ENCODE assay signal across 8 mouse cellular contexts in the genomic region with DNA sequence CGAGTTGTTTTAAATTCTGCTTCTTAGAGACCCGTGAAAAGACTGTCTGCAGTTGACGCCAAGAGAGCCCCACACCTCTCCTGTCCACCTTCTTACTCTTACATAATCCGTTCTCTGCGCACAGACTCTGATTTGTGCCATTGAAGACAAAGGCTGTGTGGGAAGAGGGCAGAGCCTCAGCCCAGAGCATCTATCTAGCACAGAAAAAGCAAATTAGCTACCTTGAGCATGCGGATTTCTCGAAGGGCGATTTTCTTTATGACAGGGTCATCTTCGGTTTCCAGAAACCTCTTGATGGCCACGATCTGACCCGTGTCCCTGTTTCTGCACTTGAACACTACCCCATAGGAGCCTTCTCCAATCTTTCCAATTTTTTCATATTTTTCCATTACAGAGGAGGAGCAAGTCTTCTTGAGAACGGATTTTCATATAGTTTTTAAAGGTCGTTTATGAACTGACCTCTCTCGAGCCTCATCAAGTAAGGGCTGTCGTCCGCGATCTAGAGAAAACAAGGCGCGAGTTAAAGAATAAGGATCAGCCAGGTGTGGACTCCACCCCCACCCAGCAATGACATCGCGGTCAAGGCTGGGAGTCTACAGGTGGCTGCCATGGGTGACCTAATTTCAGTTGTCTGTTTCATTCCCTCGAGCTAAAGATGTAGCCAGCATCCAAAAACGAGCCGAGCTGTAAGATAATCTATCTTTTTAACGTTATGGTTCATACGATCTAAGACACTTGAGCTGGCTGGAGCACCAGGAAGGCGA. TPM values are rescaled to one million over a fixed set of nuclear protein-coding genes. Genes with fewer than 3 reads are reported as not detected.
DNase-seq lines count a peak whose midpoint lies in the region; ATAC-seq and TF ChIP-seq lines count a peak whose summit lies in the region.

No protein-coding gene starts in this region.

- TF ChIP-seq POLR2A in lung, adult 2 months (IDR thresholded peaks at IDR 0.05; ENCODE audit: borderline replicate concordance, extremely low read depth, low read depth, low read length) = no peak
- no peak for TF ChIP-seq POLR2A in thymus, adult 2 months (IDR thresholded peaks at IDR 0.05; ENCODE audit: control insufficient read depth, extremely low read depth, insufficient read depth, low read length, poor library complexity)

- no peaks in the 10 kb centered on the region for H3K36me3 ChIP-seq in hindbrain, embryonic 16.5 days (ENCODE audit: control insufficient read depth, insufficient read depth, low read length)
- H3K36me3 ChIP-seq in liver, embryonic 15.5 days (replicated peaks) = no peaks in the 10 kb centered on the region
- H3K36me3 ChIP-seq in thymus, adult 2 months (ENCODE audit: control insufficient read depth, insufficient read depth, low read length) = no peaks in the 10 kb centered on the region

- peak overlapping the region; percentile 73 for H3K4me2 ChIP-seq in hindbrain, embryonic 16.5 days (ENCODE audit: low read length)
- H3K4me2 ChIP-seq in liver, embryonic 15.5 days = peak overlapping the region; percentile 94

- no peaks in the 10 kb centered on the region for H3K27me3 ChIP-seq in hindbrain, embryonic 16.5 days (replicated peaks; ENCODE audit: control insufficient read depth, insufficient read depth, low read length)
- peaks cover 62% of the 10 kb centered on the region for H3K27me3 ChIP-seq in liver, embryonic 15.5 days
- H3K27me3 ChIP-seq in thymus, adult 2 months (ENCODE audit: control insufficient read depth, insufficient read depth, low read length) = no peaks in the 10 kb centered on the region

- peak overlapping the region; percentile 61 for H3K4me3 ChIP-seq in lung, adult 2 months (replicated peaks; ENCODE audit: extremely low read depth, low read depth, low read length)
- peak overlapping the region; percentile 51 for H3K4me3 ChIP-seq in hindbrain, embryonic 16.5 days (ENCODE audit: low read length)
- H3K4me3 ChIP-seq in liver, embryonic 15.5 days (replicated peaks) = peak overlapping the region; percentile 63
- H3K4me3 ChIP-seq in thymus, adult 2 months (ENCODE audit: control insufficient read depth, insufficient read depth, low read length) = peak overlapping the region; percentile 47

- peak overlapping the region; percentile 77 for H3K9ac ChIP-seq in hindbrain, embryonic 16.5 days (ENCODE audit: low read depth, low read length)
- H3K9ac ChIP-seq in liver, embryonic 15.5 days = peak overlapping the region; percentile 67

- WGBS in lung, adult 2 months = 47% methylated on average over 27 of the region's 27 CpGs
- WGBS in hindbrain, embryonic 16.5 days = 32% methylated on average over 27 of the region's 27 CpGs
- 34% methylated on average over 27 of the region's 27 CpGs for WGBS in liver, embryonic 15.5 days (ENCODE audit: insufficient replicate concordance)
- WGBS in thymus, adult 2 months = 45% methylated on average over 27 of the region's 27 CpGs

- no peaks in the 10 kb centered on the region for H3K9me3 ChIP-seq in hindbrain, embryonic 16.5 days (ENCODE audit: control insufficient read depth, low read length)
- H3K9me3 ChIP-seq in liver, embryonic 15.5 days (replicated peaks) = no peaks in the 10 kb centered on the region

- DNase-seq in lung, adult 2 months = no peak
- no peak for DNase-seq in lung, postnatal 10 days
- peak; percentile 48 to 63 for DNase-seq in cerebellum, postnatal 36 days
- peak; percentile 28 for DNase-seq in thymus, adult 2 months
- no peak for DNase-seq in embryo, embryonic 9.5 days (ENCODE audit: extremely low spot score)
- no peak for DNase-seq in urinary bladder, postnatal 25 days (ENCODE audit: low spot score)

- peak; percentile 16; the same call in 1 of the 2 replicates for ATAC-seq in hindbrain, embryonic 16.5 days
- ATAC-seq in liver, embryonic 15.5 days (ENCODE audit: insufficient read depth) = peak; percentile 58

- H3K4me1 ChIP-seq in lung, adult 2 months (ENCODE audit: control insufficient read depth, insufficient read depth, low read length) = peaks cover 7% of the 10 kb centered on the region
- peaks cover 9% of the 10 kb centered on the region; the same call in 1 of the 2 replicates for H3K4me1 ChIP-seq in hindbrain, embryonic 16.5 days (ENCODE audit: control insufficient read depth, insufficient read depth, low read depth, low read length)
- H3K4me1 ChIP-seq in liver, embryonic 15.5 days (replicated peaks) = peaks cover 59% of the 10 kb centered on the region
- peaks cover 29% of the 10 kb centered on the region for H3K4me1 ChIP-seq in thymus, adult 2 months (replicated peaks; ENCODE audit: control insufficient read depth, insufficient read depth, low read length)

- no peak for TF ChIP-seq CTCF in lung, adult 2 months (IDR thresholded peaks at IDR 0.05; ENCODE audit: insufficient read depth, low read length)
- no peak for TF ChIP-seq CTCF in thymus, adult 2 months (IDR thresholded peaks at IDR 0.05; ENCODE audit: borderline replicate concordance, control insufficient read depth, extremely low read depth, insufficient read depth, low read length, poor library complexity)

- H3K27ac ChIP-seq in hindbrain, embryonic 16.5 days (ENCODE audit: low read depth, low read length) = peak overlapping the region; percentile 70
- peak overlapping the region; percentile 68 for H3K27ac ChIP-seq in liver, embryonic 15.5 days (replicated peaks)
- no peak overlapping the region for H3K27ac ChIP-seq in thymus, adult 2 months (ENCODE audit: control insufficient read depth, insufficient read depth, low read length)

RNA-seq across cellular contexts. Expression of a gene that starts 1.1 kb away (rescaled TPM):
- 1.3 and 1.8 TPM in 2 replicates for polyA plus RNA-seq in lung, adult 2 months (2012; rRNA removed)
- 13.2 and 16.5 TPM in 2 replicates for polyA plus RNA-seq in hindbrain, embryonic 16.5 days (2015; fragmentation: Nextera tagmentation; extraction: Ambion mirVana)
- 1.5 and 1.7 TPM in 2 replicates for polyA plus RNA-seq in liver, embryonic 15.5 days (2015; fragmentation: Nextera tagmentation; extraction: Ambion mirVana)
- 2.5 TPM in 2 replicates for polyA plus RNA-seq in thymus, adult 2 months (2012; rRNA removed)

Comparison
In these comparisons a context has a peak if more than half of its experiments do, and no peak if none do; other contexts are left out.
1. DNase-seq: peak in cerebellum, postnatal 36 days (2 of 2) and thymus, adult 2 months (single experiment); none in lung, adult 2 months (single experiment), lung, postnatal 10 days (single experiment), embryo, embryonic 9.5 days (single experiment) and urinary bladder, postnatal 25 days (single experiment).
2. Peak in every context shown above with its lines, with median percentiles within 50 percentile points of each other: H3K4me3 ChIP-seq.